Mouse (Mus musculus) B cell, adult (primary cell): ENCODE data around the gene Spin2e. TPM values are rescaled to one million over a fixed set of nuclear protein-coding genes. Genes with fewer than 3 reads are reported as not detected.

ENCODE experiments used
- total RNA-seq: library from RNA; stranded (reverse); gene quantifications from 4 replicates; pipeline ENCODE4 v1.2.4, GENCODE M21; 2023; ENCODE audit not compliant: inconsistent age

Gene Spin2e
- not detected in 4 replicates for total RNA-seq

GRCm38 (mm10) chrX:31618820-31619219 lies at the start of gene Spin2e:
Gene Spin2e, minus strand, starts transcription at chrX:31618920.

GRCm38 (mm10) chrX:31574183-31574582 lies 44.5 kb downstream of the Spin2e start, which contains the start of gene Gm21883:
Gene Gm21883, minus strand, starts transcription at chrX:31574283.

Other genes with a start within 250 kb of the Spin2e start
- not detected in 4 replicates for gene Btbd35f19, start 235.0 kb downstream of the Spin2e start, total RNA-seq
- gene Gm21883, start 44.6 kb downstream of the Spin2e start, total RNA-seq: not detected in 4 replicates
- not detected in 4 replicates for gene Btbd35f25, start 98.2 kb upstream of the Spin2e start, total RNA-seq